ENCODE assay signal across 25 mouse cellular contexts in genomic region chr15:93812011-93812410, GRCm38 (mm10).
DNase-seq lines count a peak whose midpoint lies in the region; ATAC-seq lines count a peak whose summit lies in the region.
"Had no signal": no experiment of that assay in that cellular context is flagged by ENCODE, and none has a peak within 500 bp of the region (broad histone marks: within the 10 kb centered on the region; RNA-seq: fewer than 3 reads in every experiment).

No protein-coding gene starts in this region.

- no peak overlapping the region for H3K4me3 ChIP-seq in kidney, embryonic 16.5 days (ENCODE audit: low read length)
- H3K4me3 ChIP-seq in limb, embryonic 10.5 days, result no peak overlapping the region
- H3K4me3 ChIP-seq: forebrain, embryonic 10.5 days; forebrain, embryonic 13.5 days; gastrocnemius, adult 2 months; hindbrain, embryonic 12.5 days; hindbrain, embryonic 15.5 days had no signal

- H3K9ac ChIP-seq in kidney, embryonic 16.5 days (replicated peaks; ENCODE audit: low read length), result no peak overlapping the region
- H3K9ac ChIP-seq: forebrain, embryonic 13.5 days; hindbrain, embryonic 12.5 days; hindbrain, embryonic 15.5 days had no signal

- H3K36me3 ChIP-seq in kidney, embryonic 16.5 days (ENCODE audit: insufficient read depth, low read length), result no peaks in the 10 kb centered on the region
- no peaks in the 10 kb centered on the region for H3K36me3 ChIP-seq in limb, embryonic 10.5 days
- H3K36me3 ChIP-seq: forebrain, embryonic 10.5 days; G1E; hindbrain, embryonic 12.5 days; hindbrain, embryonic 15.5 days had no signal

- H3K4me1 ChIP-seq in kidney, embryonic 16.5 days (ENCODE audit: insufficient read depth, low read length), result no peaks in the 10 kb centered on the region
- H3K4me1 ChIP-seq in limb, embryonic 10.5 days, result peaks cover 7% of the 10 kb centered on the region
- H3K4me1 ChIP-seq: forebrain, embryonic 13.5 days; hindbrain, embryonic 12.5 days; hindbrain, embryonic 15.5 days had no signal

- ATAC-seq in kidney, embryonic 16.5 days (ENCODE audit: low FRiP score, low TSS enrichment), result peak; percentile 42; the same call in 1 of the 2 replicates
- ATAC-seq: forebrain, embryonic 13.5 days; forebrain, embryonic 16.5 days; Patski had no signal

- no peaks in the 10 kb centered on the region for H3K27me3 ChIP-seq in kidney, embryonic 16.5 days (ENCODE audit: insufficient read depth, low read length)
- no peaks in the 10 kb centered on the region for H3K27me3 ChIP-seq in limb, embryonic 10.5 days (ENCODE audit: low read depth, poor library complexity, severe bottlenecking)
- H3K27me3 ChIP-seq: CH12.LX; forebrain, embryonic 13.5 days; hindbrain, embryonic 12.5 days; hindbrain, embryonic 15.5 days; Patski had no signal

- H3K4me2 ChIP-seq in kidney, embryonic 16.5 days (replicated peaks; ENCODE audit: low read depth, low read length), result 0 out of 2 replicates have a peak overlapping the region, but pooled peaks have one; percentile 10
- H3K4me2 ChIP-seq: forebrain, embryonic 13.5 days; heart, embryonic 11.5 days; hindbrain, embryonic 12.5 days; hindbrain, embryonic 15.5 days had no signal

- H3K9me3 ChIP-seq in kidney, embryonic 16.5 days (ENCODE audit: low read length), result peaks cover 6% of the 10 kb centered on the region
- H3K9me3 ChIP-seq in limb, embryonic 10.5 days (replicated peaks), result no peaks in the 10 kb centered on the region
- H3K9me3 ChIP-seq: forebrain, embryonic 10.5 days; forebrain, embryonic 13.5 days; hindbrain, embryonic 12.5 days; hindbrain, embryonic 15.5 days had no signal

- WGBS in kidney, embryonic 16.5 days, result 19% methylated on average over 7 of the region's 7 CpGs
- WGBS in limb, embryonic 10.5 days, result 24% methylated on average over 7 of the region's 7 CpGs

- no peak for DNase-seq in kidney, postnatal 14 days
- peak; percentile 52 for DNase-seq in embryo, embryonic 10 days (ENCODE audit: low spot score)
- peak; percentile 26 for DNase-seq in embryo, embryonic 11 days
- no peak for DNase-seq in limb, embryonic 10.5 days (ENCODE audit: low spot score)
- DNase-seq in lung, adult 18-20 months, result no peak
- no peak for DNase-seq in layer of hippocampus, postnatal 14 days (ENCODE audit: low spot score in 2 of 2)
- DNase-seq: adrenal gland, adult 2 months; adrenal gland, postnatal 14 days; B cell, adult 2 months; cerebellum, adult 11 months; cerebellum, adult 2 months; cerebellum, adult 9-11 months; cerebellum, postnatal 25 days; gastrocnemius, adult 2 months; gastrocnemius, postnatal 14 days had no signal

- no peak overlapping the region for H3K27ac ChIP-seq in kidney, embryonic 16.5 days (ENCODE audit: low read length)
- 0 out of 2 replicates have a peak overlapping the region, but pooled peaks have one; percentile 28 for H3K27ac ChIP-seq in limb, embryonic 10.5 days
- H3K27ac ChIP-seq: forebrain, embryonic 10.5 days; forebrain, embryonic 13.5 days; gastrocnemius, adult 2 months; hindbrain, embryonic 12.5 days; hindbrain, embryonic 15.5 days had no signal

Comparison
In these comparisons a context has a peak if more than half of its experiments do, and no peak if none do; other contexts are left out.
1. DNase-seq: peak in embryo, embryonic 10 days (single experiment) and embryo, embryonic 11 days (single experiment); none in kidney, postnatal 14 days (single experiment), limb, embryonic 10.5 days (single experiment), lung, adult 18-20 months (0 of 2) and layer of hippocampus, postnatal 14 days (0 of 2).